Mouse (Mus musculus) B cell, adult 2 months (primary cell): ENCODE data around the gene S1pr4.
A peak's percentile ranks its signal among the peaks of the same experiment; 100 is the strongest.

ENCODE experiments used
- DNase-seq, 2 experiments: peaks; one replicate each; pipeline ENCODE4 v3.0.0; 2022

The S1pr4 gene

GRCm38 (mm10) chr10:81464405-81465264 is 35.3 kb downstream of the S1pr4 start:
- peak; percentile 65 for DNase-seq

DNA sequence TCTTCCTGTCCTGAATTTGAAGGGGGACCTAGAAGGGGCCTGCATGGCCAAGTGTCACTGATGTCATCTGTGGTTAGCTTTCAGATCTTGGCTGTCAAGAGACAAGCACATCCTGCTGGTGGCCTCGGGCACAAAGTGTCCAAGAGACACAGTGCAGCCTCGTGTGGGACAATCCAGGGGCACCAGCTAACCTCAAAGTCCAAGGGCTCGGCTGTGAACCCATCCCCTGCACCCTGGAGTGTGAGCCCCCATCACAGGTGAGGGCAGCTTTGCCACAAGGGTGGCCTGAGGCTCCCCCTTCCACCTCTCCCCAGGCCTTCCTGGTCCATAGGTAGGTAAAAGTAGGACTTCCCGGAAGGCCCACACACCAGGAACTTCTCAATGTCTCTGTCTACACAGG is 36.4 kb downstream of the S1pr4 start:
- DNase-seq = no peak

GRCm38 (mm10) chr10:81462917-81463316 is 37.0 kb downstream of the S1pr4 start:
- no peak for DNase-seq

- no peak for DNase-seq
Measured at GRCm38 (mm10) chr10:81462415-81462804, 37.5 kb downstream of the S1pr4 start.

DNA sequence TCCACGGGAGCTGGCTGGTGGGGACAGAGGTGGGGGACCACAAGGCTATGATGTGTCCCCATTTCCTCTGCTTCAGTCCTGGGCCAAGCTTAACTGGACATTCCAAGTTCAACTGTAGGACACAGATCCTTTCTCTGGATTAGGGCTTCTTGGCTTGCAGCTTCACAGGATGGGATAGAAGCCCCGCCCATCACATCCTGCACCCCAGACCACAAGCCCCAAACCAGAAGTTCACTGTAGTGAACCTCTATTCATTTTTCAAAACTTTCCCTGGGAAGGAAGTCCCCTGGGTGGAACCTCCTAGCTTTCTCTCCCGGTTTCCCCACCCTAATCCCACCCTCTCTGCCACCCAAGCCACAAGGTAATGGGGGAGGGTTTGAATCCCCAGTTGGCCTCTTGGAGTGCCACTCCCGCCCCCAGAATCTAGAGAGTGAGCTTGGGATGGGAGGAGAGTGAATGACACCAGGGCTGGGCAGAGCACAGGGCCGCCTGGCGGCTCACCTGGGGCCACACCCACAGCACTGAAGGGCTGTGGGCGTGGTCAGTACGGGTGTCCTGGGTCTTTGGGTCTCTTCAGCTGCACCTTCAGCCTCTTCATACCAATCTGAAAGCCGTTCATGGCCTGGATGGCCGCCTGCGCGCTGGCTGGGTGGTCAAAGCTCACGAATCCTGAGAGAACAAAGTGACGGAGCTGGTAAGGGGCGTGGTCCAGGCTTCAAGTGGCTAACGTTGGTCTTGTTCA is 38.1 kb downstream of the S1pr4 start:
- DNase-seq = peak in 1 of 2 experiments; percentile 24

- DNase-seq = no peak
Measured at GRCm38 (mm10) chr10:81460951-81461350, 39.0 kb downstream of the S1pr4 start.

GRCm38 (mm10) chr10:81460471-81460870 is 39.5 kb downstream of the S1pr4 start:
- DNase-seq = no peak

- DNase-seq = no peak
Measured at GRCm38 (mm10) chr10:81459399-81459798, 40.5 kb downstream of the S1pr4 start.

GRCm38 (mm10) chr10:81458267-81458666 is 41.7 kb downstream of the S1pr4 start:
- DNase-seq = no peak

DNA sequence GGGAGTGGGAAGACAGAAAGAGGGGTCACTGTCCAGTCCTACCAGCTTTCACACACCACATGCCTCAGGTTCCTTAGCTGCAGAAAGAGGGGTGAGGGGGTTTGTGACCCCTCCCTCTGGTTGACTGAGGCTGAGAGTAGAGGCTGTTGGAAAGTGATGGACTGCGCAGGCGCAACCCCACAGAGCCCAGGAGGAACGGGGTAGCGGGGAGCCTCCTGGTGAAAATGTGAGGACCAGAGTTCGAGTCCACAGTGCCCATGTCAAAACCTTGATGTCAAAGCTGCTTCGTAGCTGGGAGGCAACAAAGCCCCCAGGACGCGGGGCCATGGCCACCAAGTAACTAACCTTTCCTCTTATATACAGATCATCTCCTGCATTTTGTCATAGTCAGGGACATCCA is 42.3 kb downstream of the S1pr4 start:
- DNase-seq = no peak

DNA sequence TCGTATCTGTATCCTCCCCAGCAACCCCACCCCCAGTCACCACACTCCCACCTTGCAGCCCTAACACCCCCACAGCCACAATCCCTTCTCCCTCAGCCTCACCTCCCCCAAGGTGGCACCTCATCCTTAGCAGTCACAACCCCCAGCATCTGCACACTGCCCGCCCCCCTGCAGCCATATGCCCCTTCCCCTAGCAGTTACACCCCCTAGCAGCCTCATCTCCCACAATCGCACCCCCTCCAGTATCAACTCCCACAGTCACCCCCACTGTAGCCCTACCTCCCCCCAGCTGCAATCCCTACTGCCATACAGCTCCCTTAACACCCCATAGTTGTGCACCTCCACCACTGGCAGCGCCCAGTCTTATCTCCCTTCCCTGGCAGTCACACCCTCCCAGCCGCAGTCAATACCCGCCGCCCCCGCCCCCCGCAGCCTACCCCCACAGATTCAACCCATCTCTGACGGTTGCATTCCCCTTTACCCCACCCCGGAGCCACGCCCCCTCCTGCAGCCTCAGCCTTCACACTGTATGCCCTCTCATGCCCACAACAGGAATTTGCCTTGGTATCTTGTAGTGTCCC is 42.9 kb downstream of the S1pr4 start:
- DNase-seq = no peak

GRCm38 (mm10) chr10:81455181-81455895 is 44.6 kb downstream of the S1pr4 start, which contains the start of gene Nfic:
Gene Nfic, minus strand, starts transcription at chr10:81455635.
- DNase-seq = no peak

DNA sequence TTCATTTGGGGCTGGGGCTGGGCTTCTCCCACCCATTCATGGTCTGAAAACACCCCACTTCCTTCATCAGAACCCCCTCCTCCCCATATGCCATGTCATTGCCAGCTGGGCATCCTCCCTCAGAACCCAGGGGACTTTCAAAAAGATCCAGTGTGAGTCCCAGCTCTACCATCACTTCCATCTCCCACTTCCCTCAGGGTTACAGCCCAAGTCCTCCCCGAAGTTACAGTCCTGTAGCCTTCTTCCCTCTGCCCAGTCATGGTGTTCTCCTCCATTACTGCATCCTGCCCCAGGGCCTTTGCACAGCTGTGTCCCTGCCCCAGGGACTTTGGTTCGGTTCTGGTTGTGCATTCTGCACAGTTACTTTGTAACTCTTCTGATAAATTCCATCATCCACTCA is 45.8 kb downstream of the S1pr4 start:
- DNase-seq = no peak

DNA sequence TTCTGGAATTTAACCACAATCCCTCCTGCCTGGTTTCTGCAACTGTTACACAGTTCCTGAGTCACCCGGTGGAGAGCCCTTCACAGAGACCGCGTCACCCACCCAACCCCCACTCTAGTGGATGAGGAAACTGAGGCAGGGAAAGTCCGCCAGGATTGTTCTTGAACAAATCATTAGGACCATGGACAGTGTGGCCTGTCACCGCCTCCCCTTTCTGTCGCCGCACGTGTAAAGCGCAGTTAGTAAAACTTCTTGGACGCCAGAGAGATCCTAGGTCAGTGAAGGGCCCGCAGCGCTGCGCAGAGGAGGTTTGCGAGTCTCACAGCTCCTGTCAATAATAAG is 47.0 kb downstream of the S1pr4 start:
- no peak for DNase-seq

GRCm38 (mm10) chr10:81452237-81452946 is 47.5 kb downstream of the S1pr4 start:
- DNase-seq = no peak

- DNase-seq = no peak
Measured at GRCm38 (mm10) chr10:81451365-81451745, 48.6 kb downstream of the S1pr4 start.

DNA sequence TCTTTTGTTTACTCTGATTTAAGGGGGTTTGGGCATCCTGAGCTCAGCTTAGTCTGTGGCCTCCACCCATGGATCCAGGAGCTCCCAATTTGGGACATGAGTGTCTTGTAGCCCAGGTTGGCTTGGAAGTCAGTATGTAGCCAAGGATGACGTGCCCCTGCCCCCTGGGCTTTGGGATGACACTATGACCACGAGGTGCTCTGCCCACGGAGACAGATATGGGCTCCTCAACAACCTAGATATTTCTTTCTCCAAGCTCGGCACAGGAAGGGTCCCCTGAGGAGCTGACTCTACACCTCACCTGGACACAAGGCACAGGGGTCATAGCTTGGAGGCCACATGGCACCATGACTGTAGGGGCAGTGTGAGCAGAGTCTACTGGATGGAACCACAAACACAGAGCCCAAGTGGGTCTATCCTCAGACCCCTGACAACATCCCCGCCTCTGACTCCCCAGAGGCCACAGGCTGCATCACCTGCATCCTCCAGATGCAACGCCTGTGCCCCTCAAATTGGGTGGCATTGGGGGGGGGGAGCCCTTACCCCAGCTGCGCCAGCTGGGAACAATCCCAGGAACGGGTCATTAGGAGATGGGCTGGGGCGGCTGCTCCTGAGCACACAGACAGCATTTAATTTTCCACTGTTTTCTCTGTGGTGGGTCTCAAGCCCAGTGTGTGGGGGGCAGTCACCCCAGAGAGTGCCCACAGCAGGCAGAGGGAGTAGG is 49.1 kb downstream of the S1pr4 start:
- DNase-seq = no peak

- DNase-seq = peak; percentile 88
Measured at GRCm38 (mm10) chr10:81450140-81450539, 49.8 kb downstream of the S1pr4 start.
